Comparison of ENCODE assay signal across 11 mouse cellular contexts in genomic region chr8:88033054-88033453, GRCm38 (mm10).
DNase-seq lines count a peak whose midpoint lies in the region; ATAC-seq and TF ChIP-seq lines count a peak whose summit lies in the region.
"Had no signal": no experiment of that assay in that cellular context is flagged by ENCODE, and none has a peak within 500 bp of the region (broad histone marks: within the 10 kb centered on the region; RNA-seq: fewer than 3 reads in every experiment).

No protein-coding gene starts in this region.

- DNase-seq in embryo, embryonic 10.5 days (ENCODE audit: low spot score): peak; percentile 53
- no peak for DNase-seq in embryo, embryonic 11 days
- no peak for DNase-seq in lung, adult 2 months
- no peak for DNase-seq in lung, postnatal 4 days
- DNase-seq in c-Kit-negative CD71-positive TER-119-positive erythroid progenitor cells, embryonic 14.5 days (ENCODE audit: low read depth, low spot score): peak; percentile 3
- peak; percentile 17 for DNase-seq in splenic B cell, adult 2 months (ENCODE audit: low read depth, low spot score)
- no peak for DNase-seq in spleen, postnatal 36 days (ENCODE audit: low spot score in 2 of 2)
- DNase-seq: heart, adult 11 months; kidney, postnatal 10 days had no signal

- WGBS in lung, adult 2 months: 69% methylated on average over 6 of the region's 6 CpGs

- H3K27me3 ChIP-seq in splenic B cell, adult 2 months (ENCODE audit: control insufficient read depth, insufficient read depth, low read length, poor library complexity, severe bottlenecking): no peaks in the 10 kb centered on the region
- H3K27me3 ChIP-seq: lung, embryonic 15.5 days had no signal

- ATAC-seq in cerebellum, adult (ENCODE audit: insufficient number of reproducible peaks, low FRiP score, low TSS enrichment): no peak

- TF ChIP-seq POLR2A in lung, adult 2 months (IDR thresholded peaks at IDR 0.05; ENCODE audit: borderline replicate concordance, extremely low read depth, low read depth, low read length): no peak

- no peaks in the 10 kb centered on the region for H3K4me1 ChIP-seq in lung, adult 2 months (ENCODE audit: control insufficient read depth, insufficient read depth, low read length)
- H3K4me1 ChIP-seq: lung, embryonic 15.5 days had no signal

- H3K4me3 ChIP-seq in lung, adult 2 months (replicated peaks; ENCODE audit: extremely low read depth, low read depth, low read length): no peak overlapping the region
- H3K4me3 ChIP-seq: lung, embryonic 15.5 days had no signal

- peak; percentile 59 for TF ChIP-seq CTCF in lung, adult 2 months (IDR thresholded peaks at IDR 0.05; ENCODE audit: insufficient read depth, low read length)

- no peaks in the 10 kb centered on the region for H3K36me3 ChIP-seq in splenic B cell, adult 2 months (ENCODE audit: control insufficient read depth, insufficient read depth, low read length, poor library complexity, severe bottlenecking)
- H3K36me3 ChIP-seq: lung, embryonic 15.5 days had no signal

Comparison
In these comparisons a context has a peak if more than half of its experiments do, and no peak if none do; other contexts are left out.
1. DNase-seq: peak in embryo, embryonic 10.5 days (single experiment), c-Kit-negative CD71-positive TER-119-positive erythroid progenitor cells, embryonic 14.5 days (single experiment) and splenic B cell, adult 2 months (single experiment); none in embryo, embryonic 11 days (single experiment), lung, adult 2 months (single experiment), lung, postnatal 4 days (0 of 2) and spleen, postnatal 36 days (0 of 2).